Mouse (Mus musculus) liver, embryonic 11.5 days (tissue): ENCODE results near the gene Elmod3. TPM values are rescaled to one million over a fixed set of nuclear protein-coding genes. Genes with fewer than 3 reads are reported as not detected.

Experiments used
- ATAC-seq: fragments of 200-750 bp; cut with Nextera tagmentation; replicated peaks from 2 replicates; pipeline ENCODE4 v1.8.0; 2017; ENCODE audit warnings: moderate number of reproducible peaks, mild to moderate bottlenecking, moderate TSS enrichment, moderate library complexity; ENCODE audit not compliant: low FRiP score
- DNase-seq: peaks from one replicate; pipeline ENCODE4 v3.0.0-alpha.2; 2017; ENCODE audit warnings: low spot score
- H3K27ac ChIP-seq: fragments of 300-500 bp; sonication (generic); 2 replicates; pipeline ENCODE4 v1.5.1; 2014; ENCODE audit warnings: mild to moderate bottlenecking, low read depth, low read length, control low read depth
- H3K27me3 ChIP-seq: fragments of 300-500 bp; sonication (generic); replicated peaks from 2 replicates; pipeline ENCODE4 v1.6.1; 2014; ENCODE audit warnings: low read length, mixed read lengths; ENCODE audit not compliant: control insufficient read depth, insufficient read depth
- H3K36me3 ChIP-seq: fragments of 300-500 bp; sonication (generic); 2 replicates; pipeline ENCODE4 v1.6.1; 2014; ENCODE audit warnings: mild to moderate bottlenecking, low read length, moderate library complexity, mixed read lengths; ENCODE audit not compliant: control insufficient read depth, insufficient read depth
- H3K4me1 ChIP-seq: fragments of 300-500 bp; sonication (generic); replicated peaks from 2 replicates; pipeline ENCODE4 v1.6.1; 2014; ENCODE audit warnings: low read length, mixed read lengths; ENCODE audit not compliant: control insufficient read depth, insufficient read depth
- H3K4me2 ChIP-seq: fragments of 300-500 bp; sonication (generic); 2 replicates; pipeline ENCODE4 v1.6.1; 2014; ENCODE audit warnings: mild to moderate bottlenecking, control low read depth, moderate library complexity
- H3K4me3 ChIP-seq: fragments of 300-500 bp; sonication (generic); 2 replicates; pipeline ENCODE4 v1.5.1; 2014; ENCODE audit warnings: low read depth, low read length, control low read depth
- H3K9ac ChIP-seq: fragments of 300-500 bp; sonication (generic); 2 replicates; pipeline ENCODE4 v1.6.1; 2014; ENCODE audit warnings: low read depth, low read length, control low read depth
- H3K9me3 ChIP-seq: fragments of 300-500 bp; sonication (generic); 2 replicates; pipeline ENCODE4 v1.6.1; 2016; ENCODE audit warnings: low read length, inconsistent platforms, mixed read lengths; ENCODE audit not compliant: control insufficient read depth
- WGBS: fragments of 180-500 bp; shearing (Covaris S2); extraction: QIAGEN DNeasy Blood & Tissue Kit; methylation state at CpG from one replicate; pipeline ENCODE4 v1.1.7; 2014; 5-methylcytosine and 5-hydroxymethylcytosine counted together
- polyA plus RNA-seq: library from polyadenylated mRNA; unstranded; fragments of >200 nt; fragmentation: Nextera tagmentation; extraction: Ambion mirVana; gene quantifications from 2 replicates; pipeline ENCODE4 v1.2.1, GENCODE M21; 2014

Elmod3 gene
- polyA plus RNA-seq, 1 experiment from 2014 or later, result 12.3 TPM

GRCm38 (mm10) chr6:72527070-72527469, 71.1 kb downstream of the Elmod3 start:
- WGBS, result 86% methylated on average over 4 of the region's 4 CpGs
- no peaks in the 10 kb centered on the region for H3K9me3 ChIP-seq
- no peak overlapping the region for H3K4me3 ChIP-seq
- H3K4me1 ChIP-seq, result no peaks in the 10 kb centered on the region
- H3K4me2 ChIP-seq, result no peak overlapping the region
- DNase-seq, result no peak
- no peaks in the 10 kb centered on the region for H3K36me3 ChIP-seq
- H3K27ac ChIP-seq, result no peak overlapping the region
- ATAC-seq, result no peak
- H3K9ac ChIP-seq, result no peak overlapping the region
- no peaks in the 10 kb centered on the region for H3K27me3 ChIP-seq

GRCm38 (mm10) chr6:72524160-72524559, 74.1 kb downstream of the Elmod3 start:
- Histone ChIP-seq H3K4me3 (no peak overlapping the region), H3K36me3 (no peaks in the 10 kb centered on the region), H3K4me1 (peaks cover 3% of the 10 kb centered on the region; the same call in 1 of the 2 replicates), H3K27me3 (no peaks in the 10 kb centered on the region), H3K9me3 (no peaks in the 10 kb centered on the region), H3K9ac (no peak overlapping the region), H3K4me2 (no peak overlapping the region), H3K27ac (no peak overlapping the region)
- DNase-seq (no peak), ATAC-seq (no peak)
- 75% methylated on average over 2 of the region's 2 CpGs for WGBS

- no peak for DNase-seq
- Histone ChIP-seq H3K9ac (no peak overlapping the region), H3K4me3 (no peak overlapping the region), H3K27me3 (no peaks in the 10 kb centered on the region), H3K4me2 (no peak overlapping the region), H3K27ac (no peak overlapping the region), H3K4me1 (peaks cover 3% of the 10 kb centered on the region; the same call in 1 of the 2 replicates), H3K9me3 (no peaks in the 10 kb centered on the region), H3K36me3 (no peaks in the 10 kb centered on the region)
- no peak for ATAC-seq
- 66% methylated on average over 4 of the region's 4 CpGs for WGBS
Observed at GRCm38 (mm10) chr6:72523222-72523621, 75.0 kb downstream of the Elmod3 start.

DNA sequence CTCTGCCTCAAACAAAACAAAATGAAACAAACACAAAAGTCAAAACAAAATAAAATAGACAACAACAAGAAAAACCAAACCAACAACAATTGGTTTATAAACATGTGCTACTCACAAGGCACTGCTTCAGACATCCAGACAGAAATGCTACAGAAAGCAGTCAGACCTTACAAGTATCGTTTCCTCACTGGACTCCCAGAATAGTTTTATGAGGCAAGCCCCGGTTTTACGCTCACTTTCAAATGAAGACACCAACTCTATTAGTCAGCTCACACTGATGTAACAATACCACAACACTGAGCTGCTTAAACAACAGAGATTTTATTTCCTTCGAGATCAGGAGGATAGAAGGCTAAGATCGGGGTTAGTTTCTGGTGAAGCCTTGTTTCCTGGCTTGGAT, 75.9 kb downstream of the Elmod3 start:
- Histone ChIP-seq H3K4me2 (no peak overlapping the region), H3K27ac (no peak overlapping the region), H3K27me3 (no peaks in the 10 kb centered on the region), H3K4me3 (no peak overlapping the region), H3K36me3 (no peaks in the 10 kb centered on the region), H3K9me3 (no peaks in the 10 kb centered on the region), H3K4me1 (peaks cover 3% of the 10 kb centered on the region; the same call in 1 of the 2 replicates), H3K9ac (no peak overlapping the region)
- DNase-seq (no peak), ATAC-seq (no peak)
- 84% methylated on average over 5 of the region's 5 CpGs for WGBS

- Histone ChIP-seq H3K36me3 (no peaks in the 10 kb centered on the region), H3K27me3 (no peaks in the 10 kb centered on the region), H3K27ac (no peak within 1 kb of the TSS), H3K4me2 (no peak within 1 kb of the TSS), H3K4me3 (no peak within 1 kb of the TSS), H3K9me3 (no peaks in the 10 kb centered on the region), H3K9ac (no peak within 1 kb of the TSS), H3K4me1 (peaks cover 3% of the 10 kb centered on the region; the same call in 1 of the 2 replicates)
- ATAC-seq (no peak), DNase-seq (no peak)
- WGBS, result 87% methylated on average over 5 of the region's 5 CpGs
Observed at GRCm38 (mm10) chr6:72521607-72522006, 76.6 kb downstream of the Elmod3 start, which contains the start of gene Sh2d6. Gene Sh2d6 (minus strand): TSS chr6:72521707.

DNA sequence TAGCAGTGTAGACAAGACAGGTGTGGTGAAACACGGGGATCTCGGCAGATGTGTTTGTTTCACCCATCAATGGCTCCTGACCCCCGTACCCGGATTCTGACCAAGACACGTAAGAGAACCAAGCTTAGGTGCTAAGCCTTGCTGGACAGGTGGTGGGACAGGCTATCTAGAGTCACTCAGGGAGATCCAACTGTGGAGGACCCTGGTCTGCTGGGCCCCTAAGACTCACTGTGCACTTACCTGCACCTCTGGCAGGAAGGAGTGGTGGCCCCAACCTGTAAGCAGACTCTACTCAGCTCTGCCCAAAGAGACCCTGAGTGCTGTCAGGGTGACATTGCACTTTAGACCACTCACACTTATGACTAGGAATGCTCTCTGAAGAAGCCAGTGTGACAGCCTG, 77.3 kb downstream of the Elmod3 start:
- DNase-seq, result no peak
- 82% methylated on average over 5 of the region's 5 CpGs for WGBS
- no peak for ATAC-seq
- H3K4me3 ChIP-seq, result no peak overlapping the region
- no peak overlapping the region for H3K4me2 ChIP-seq
- H3K36me3 ChIP-seq, result no peaks in the 10 kb centered on the region
- peaks cover 3% of the 10 kb centered on the region; the same call in 1 of the 2 replicates for H3K4me1 ChIP-seq
- no peaks in the 10 kb centered on the region for H3K27me3 ChIP-seq
- no peaks in the 10 kb centered on the region for H3K9me3 ChIP-seq
- no peak overlapping the region for H3K9ac ChIP-seq
- H3K27ac ChIP-seq, result no peak overlapping the region

DNA sequence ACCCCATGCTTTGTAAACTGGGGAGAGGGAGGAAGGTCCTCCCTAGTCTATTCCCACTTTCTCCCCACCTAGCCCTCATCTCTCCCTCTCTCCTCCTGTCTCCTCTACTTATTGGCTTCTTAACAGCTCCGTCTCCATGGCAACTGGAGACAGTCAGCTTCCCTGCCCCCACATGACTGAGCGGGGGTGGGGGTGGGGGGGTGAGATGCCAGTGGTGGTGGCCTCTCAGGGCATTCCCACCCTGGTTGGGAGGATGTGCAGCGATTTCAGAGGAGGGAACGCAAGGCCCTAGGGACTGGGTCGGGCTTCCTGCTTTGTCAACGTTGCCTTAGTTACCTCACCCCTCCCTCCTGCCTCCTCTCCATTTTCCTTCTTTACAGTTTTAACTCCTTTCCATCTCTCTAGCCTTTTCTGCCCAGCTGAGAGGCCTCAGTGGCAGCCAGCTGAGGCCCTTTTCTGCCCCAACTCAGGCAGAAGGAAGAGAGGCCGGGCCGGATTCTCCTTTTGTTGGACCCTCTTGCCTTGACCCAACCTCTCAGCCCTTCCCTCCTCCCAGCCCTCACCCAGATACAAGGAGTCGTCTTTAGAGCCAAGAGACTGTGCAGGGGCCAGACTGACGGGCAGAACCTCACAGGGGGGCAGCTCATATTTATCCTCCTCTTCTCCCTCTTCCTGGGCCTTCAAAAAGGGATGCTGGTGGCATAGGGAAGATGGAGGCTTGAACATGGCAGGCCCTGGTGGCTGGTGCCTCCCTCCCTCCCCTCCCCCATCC, 78.1 kb downstream of the Elmod3 start:
- no peaks in the 10 kb centered on the region for H3K27me3 ChIP-seq
- H3K27ac ChIP-seq, result no peak overlapping the region
- no peaks in the 10 kb centered on the region for H3K9me3 ChIP-seq
- no peak for DNase-seq
- H3K4me3 ChIP-seq, result no peak overlapping the region
- no peak overlapping the region for H3K9ac ChIP-seq
- H3K4me1 ChIP-seq, result peaks cover 3% of the 10 kb centered on the region; the same call in 1 of the 2 replicates
- no peak overlapping the region for H3K4me2 ChIP-seq
- ATAC-seq, result no peak
- H3K36me3 ChIP-seq, result no peaks in the 10 kb centered on the region
- WGBS, result 31% methylated on average over 10 of the region's 10 CpGs

GRCm38 (mm10) chr6:72519303-72519702, 78.9 kb downstream of the Elmod3 start:
- Histone ChIP-seq H3K9ac (no peak overlapping the region), H3K9me3 (no peaks in the 10 kb centered on the region), H3K27ac (no peak overlapping the region), H3K4me1 (peaks cover 3% of the 10 kb centered on the region; the same call in 1 of the 2 replicates), H3K36me3 (no peaks in the 10 kb centered on the region), H3K27me3 (no peaks in the 10 kb centered on the region), H3K4me2 (no peak overlapping the region), H3K4me3 (no peak overlapping the region)
- no peak for DNase-seq
- ATAC-seq, result no peak
- WGBS, result 45% methylated on average over 8 of the region's 8 CpGs

- Histone ChIP-seq H3K9ac (no peak overlapping the region), H3K27ac (no peak overlapping the region), H3K4me1 (peaks cover 3% of the 10 kb centered on the region; the same call in 1 of the 2 replicates), H3K4me2 (no peak overlapping the region), H3K9me3 (no peaks in the 10 kb centered on the region), H3K4me3 (no peak overlapping the region), H3K27me3 (no peaks in the 10 kb centered on the region), H3K36me3 (no peaks in the 10 kb centered on the region)
- WGBS, result 94% methylated on average over 1 of the region's 1 CpGs
- DNase-seq (no peak), ATAC-seq (no peak)
Observed at GRCm38 (mm10) chr6:72518842-72519241, 79.4 kb downstream of the Elmod3 start.
